Mouse (Mus musculus) adrenal gland, adult 8-10 months (tissue): ENCODE measurements around the gene Thbs2. TPM values are rescaled to one million over a fixed set of nuclear protein-coding genes. Genes with fewer than 3 reads are reported as not detected.

Experiments used
- DNase-seq: peaks from one replicate; pipeline ENCODE4 v3.0.0; 2022
- total RNA-seq, 4 experiments: library from RNA; stranded (reverse); gene quantifications; 2 replicates each; pipeline ENCODE4 v1.2.4; 2022

Thbs2 gene
- total RNA-seq: 1 to 10 TPM; 3.5 to 5.4 (median 3.8) TPM

GRCm38 (mm10) chr17:14693994-14694374, at the start of gene Thbs2:
Gene Thbs2, minus strand, starts transcription at chr17:14694235.
- no peak for DNase-seq

GRCm38 (mm10) chr17:14735493-14736004, 41.5 kb upstream of the Thbs2 start:
- no peak for DNase-seq

- DNase-seq: no peak
These were observed 40.3 kb upstream of the Thbs2 start for GRCm38 (mm10) chr17:14734380-14734779.

- no peak for DNase-seq
These were observed 39.9 kb upstream of the Thbs2 start for GRCm38 (mm10) chr17:14733941-14734340.

- no peak for DNase-seq
These were observed 39.0 kb upstream of the Thbs2 start for GRCm38 (mm10) chr17:14733027-14733426.

- DNase-seq: no peak
These were observed 36.6 kb upstream of the Thbs2 start for GRCm38 (mm10) chr17:14730629-14731028.

- DNase-seq: no peak
These were observed 33.4 kb upstream of the Thbs2 start for GRCm38 (mm10) chr17:14727481-14727880.

- DNase-seq: no peak
These were observed 30.8 kb upstream of the Thbs2 start for GRCm38 (mm10) chr17:14724786-14725185.

GRCm38 (mm10) chr17:14721325-14721724, 27.3 kb upstream of the Thbs2 start:
- no peak for DNase-seq

- DNase-seq: no peak
These were observed 26.9 kb upstream of the Thbs2 start for GRCm38 (mm10) chr17:14720912-14721311.

- DNase-seq: no peak
These were observed 26.2 kb upstream of the Thbs2 start for GRCm38 (mm10) chr17:14720227-14720626.

GRCm38 (mm10) chr17:14718801-14719200, 24.8 kb upstream of the Thbs2 start:
- peak; percentile 78 for DNase-seq

- no peak for DNase-seq
These were observed 20.7 kb upstream of the Thbs2 start for GRCm38 (mm10) chr17:14714782-14715181.

GRCm38 (mm10) chr17:14714374-14714773, 20.3 kb upstream of the Thbs2 start:
- no peak for DNase-seq

- no peak for DNase-seq
These were observed 17.7 kb upstream of the Thbs2 start for GRCm38 (mm10) chr17:14711784-14712183.

GRCm38 (mm10) chr17:14711032-14711431, 17.0 kb upstream of the Thbs2 start:
- DNase-seq: no peak

- DNase-seq: no peak
These were observed 12.0 kb upstream of the Thbs2 start for GRCm38 (mm10) chr17:14706066-14706465.

GRCm38 (mm10) chr17:14705466-14705865, 11.4 kb upstream of the Thbs2 start:
- no peak for DNase-seq

GRCm38 (mm10) chr17:14703771-14704170, 9.7 kb upstream of the Thbs2 start:
- no peak for DNase-seq

- no peak for DNase-seq
These were observed 9.2 kb upstream of the Thbs2 start for GRCm38 (mm10) chr17:14703268-14703667.

- no peak for DNase-seq
These were observed 8.7 kb upstream of the Thbs2 start for GRCm38 (mm10) chr17:14702701-14703100.

GRCm38 (mm10) chr17:14701891-14702290, 7.9 kb upstream of the Thbs2 start:
- peak; percentile 25 for DNase-seq

- DNase-seq: no peak
These were observed 6.2 kb upstream of the Thbs2 start for GRCm38 (mm10) chr17:14700204-14700603.

- no peak for DNase-seq
These were observed 4.2 kb upstream of the Thbs2 start for GRCm38 (mm10) chr17:14698188-14698587.

- no peak for DNase-seq
These were observed 3.1 kb upstream of the Thbs2 start for GRCm38 (mm10) chr17:14697096-14697495.
